Mouse (Mus musculus): ENCODE measurements around the gene Scly. TPM values are rescaled to one million over a fixed set of nuclear protein-coding genes. Genes with fewer than 3 reads are reported as not detected.

Gene Scly
- polyA plus RNA-seq, 1 experiment: 29.9 TPM

GRCm38 (mm10) chr1:91351249-91351648 is 53.1 kb downstream of the Scly start:
- TF ChIP-seq POLR2A (IDR thresholded peaks at IDR 0.05; ENCODE audit: borderline replicate concordance, insufficient read depth, low read length) (no peak), CTCF (IDR thresholded peaks at IDR 0.05; ENCODE audit: borderline replicate concordance, insufficient read depth, low read depth, low read length) (no peak)
- 76% methylated on average over 3 of the region's 3 CpGs for WGBS

GRCm38 (mm10) chr1:91352277-91352676 is 54.1 kb downstream of the Scly start:
- TF ChIP-seq CTCF (IDR thresholded peaks at IDR 0.05; ENCODE audit: borderline replicate concordance, insufficient read depth, low read depth, low read length): no peak
- TF ChIP-seq POLR2A (IDR thresholded peaks at IDR 0.05; ENCODE audit: borderline replicate concordance, insufficient read depth, low read length): no peak
- DNase-seq: no peak
- Histone ChIP-seq H3K4me1 (ENCODE audit: control insufficient read depth, insufficient read depth, low read length) (no peaks in the 10 kb centered on the region), H3K27me3 (ENCODE audit: control insufficient read depth, insufficient read depth, low read length) (no peaks in the 10 kb centered on the region), H3K4me3 (replicated peaks; ENCODE audit: insufficient read depth, low read depth, low read length) (no peak overlapping the region), H3K27ac (ENCODE audit: insufficient read depth, low read length) (no peak overlapping the region)
- 92% methylated on average over 2 of the region's 2 CpGs for WGBS

More at GRCm38 (mm10) chr1:91351249-91351648, 53.1 kb downstream of the Scly start:
- no peak overlapping the region for H3K27ac ChIP-seq (ENCODE audit: insufficient read depth, low read length)
- H3K27me3 ChIP-seq (ENCODE audit: control insufficient read depth, insufficient read depth, low read length): no peaks in the 10 kb centered on the region
- H3K4me3 ChIP-seq (replicated peaks; ENCODE audit: insufficient read depth, low read depth, low read length): no peak overlapping the region
- no peaks in the 10 kb centered on the region for H3K4me1 ChIP-seq (ENCODE audit: control insufficient read depth, insufficient read depth, low read length)
- no peak for DNase-seq

DNA sequence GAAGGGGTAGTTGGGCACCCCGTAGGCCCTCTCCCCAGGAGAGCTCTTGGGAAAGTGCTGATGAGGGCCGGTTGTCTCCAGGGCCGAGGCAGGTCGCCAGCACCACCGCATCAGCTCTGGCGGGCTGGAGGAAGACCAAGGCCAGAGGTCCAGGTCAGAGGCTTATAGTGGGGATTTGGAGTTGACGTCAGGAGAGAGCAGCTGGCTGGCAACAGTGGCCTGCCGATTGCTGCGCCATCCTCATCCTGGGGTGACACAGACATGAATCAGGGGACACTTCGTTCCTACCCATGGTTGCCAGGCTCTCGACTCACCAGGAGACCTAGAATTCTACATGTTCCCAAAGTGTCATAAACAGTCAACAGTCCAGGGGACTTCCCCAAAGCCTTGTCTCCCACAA is 58.0 kb downstream of the Scly start:
- no peak overlapping the region for H3K27ac ChIP-seq (ENCODE audit: insufficient read depth, low read length)
- H3K27me3 ChIP-seq (ENCODE audit: control insufficient read depth, insufficient read depth, low read length): no peaks in the 10 kb centered on the region
- H3K4me3 ChIP-seq (replicated peaks; ENCODE audit: insufficient read depth, low read depth, low read length): no peak overlapping the region
- TF ChIP-seq CTCF (IDR thresholded peaks at IDR 0.05; ENCODE audit: borderline replicate concordance, insufficient read depth, low read depth, low read length): no peak
- no peak for TF ChIP-seq POLR2A (IDR thresholded peaks at IDR 0.05; ENCODE audit: borderline replicate concordance, insufficient read depth, low read length)
- no peaks in the 10 kb centered on the region for H3K4me1 ChIP-seq (ENCODE audit: control insufficient read depth, insufficient read depth, low read length)
- DNase-seq: no peak
- WGBS: 60% methylated on average over 11 of the region's 11 CpGs

GRCm38 (mm10) chr1:91362113-91362512 is 64.0 kb downstream of the Scly start:
- no peak for DNase-seq
- no peaks in the 10 kb centered on the region for H3K4me1 ChIP-seq (ENCODE audit: control insufficient read depth, insufficient read depth, low read length)
- H3K27me3 ChIP-seq (ENCODE audit: control insufficient read depth, insufficient read depth, low read length): no peaks in the 10 kb centered on the region; the same call in 1 of the 2 replicates
- H3K27ac ChIP-seq (ENCODE audit: insufficient read depth, low read length): no peak overlapping the region
- no peak overlapping the region for H3K4me3 ChIP-seq (replicated peaks; ENCODE audit: insufficient read depth, low read depth, low read length)
- WGBS: 73% methylated on average over 5 of the region's 5 CpGs
- TF ChIP-seq CTCF (IDR thresholded peaks at IDR 0.05; ENCODE audit: borderline replicate concordance, insufficient read depth, low read depth, low read length) (no peak), POLR2A (IDR thresholded peaks at IDR 0.05; ENCODE audit: borderline replicate concordance, insufficient read depth, low read length) (no peak)

DNA sequence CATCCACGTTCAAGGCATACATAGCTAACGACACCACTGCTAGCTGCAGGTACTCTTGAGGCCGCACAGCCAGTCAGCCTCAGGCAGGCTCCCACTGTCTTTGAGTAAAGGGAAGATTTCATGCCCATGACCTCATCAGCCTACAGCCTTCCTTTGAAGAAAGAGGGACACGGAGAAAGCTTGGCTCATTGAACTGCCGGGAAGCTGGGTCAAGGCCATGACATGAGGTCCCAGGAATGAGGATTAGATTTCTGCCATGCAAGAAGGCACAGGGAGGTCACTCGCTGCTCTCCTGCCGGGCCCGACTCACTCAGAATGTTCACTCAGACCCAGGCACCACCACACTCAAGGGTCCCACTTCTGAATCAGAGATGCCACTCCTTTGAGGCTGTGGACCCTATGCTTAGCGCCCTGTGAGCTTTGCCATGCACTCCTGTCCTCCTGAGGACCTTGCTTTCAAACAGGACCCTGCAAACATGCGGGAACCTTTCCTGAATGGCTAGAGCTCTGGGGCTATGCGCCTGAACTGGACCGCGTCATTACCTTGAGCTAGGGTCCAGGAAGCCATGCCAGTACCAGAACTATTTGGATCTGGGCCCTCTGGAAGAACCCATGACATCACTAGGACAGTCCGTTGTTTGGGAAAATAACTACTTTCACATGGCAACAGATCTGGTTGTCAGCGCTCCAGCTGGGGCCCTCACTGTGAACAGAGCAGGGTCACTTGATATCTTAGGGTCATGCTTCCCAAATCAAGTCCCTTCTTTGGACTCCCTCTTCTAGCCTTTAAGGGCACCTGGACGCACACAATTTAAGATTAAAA is 66.9 kb downstream of the Scly start:
- Histone ChIP-seq H3K27me3 (ENCODE audit: control insufficient read depth, insufficient read depth, low read length) (no peaks in the 10 kb centered on the region; the same call in 1 of the 2 replicates), H3K27ac (ENCODE audit: insufficient read depth, low read length) (no peak overlapping the region), H3K4me3 (replicated peaks; ENCODE audit: insufficient read depth, low read depth, low read length) (no peak overlapping the region), H3K4me1 (ENCODE audit: control insufficient read depth, insufficient read depth, low read length) (no peaks in the 10 kb centered on the region)
- TF ChIP-seq CTCF (IDR thresholded peaks at IDR 0.05; ENCODE audit: borderline replicate concordance, insufficient read depth, low read depth, low read length) (no peak), POLR2A (IDR thresholded peaks at IDR 0.05; ENCODE audit: borderline replicate concordance, insufficient read depth, low read length) (no peak)
- WGBS: 94% methylated on average over 16 of the region's 16 CpGs
- DNase-seq: no peak

DNA sequence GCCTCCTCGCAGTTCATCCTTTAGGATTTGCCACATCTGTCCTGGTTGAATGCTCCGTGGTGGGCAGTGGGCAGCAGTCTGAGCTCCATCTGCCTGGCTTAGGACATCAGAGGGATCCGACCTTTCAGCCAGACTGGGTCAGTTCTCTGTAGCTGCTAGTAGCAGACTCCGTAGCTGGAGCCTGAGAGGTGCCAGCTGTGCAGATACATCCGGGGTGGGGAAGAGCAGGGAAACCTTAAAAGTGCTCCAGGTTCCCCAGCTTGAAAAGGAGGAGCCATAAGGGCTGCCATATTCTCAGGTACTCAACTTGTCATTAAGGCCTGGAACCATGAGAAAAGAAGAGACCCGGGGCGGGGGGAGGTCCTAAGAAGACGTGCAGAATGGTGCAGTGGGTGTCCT is 67.7 kb downstream of the Scly start:
- no peak overlapping the region for H3K27ac ChIP-seq (ENCODE audit: insufficient read depth, low read length)
- no peaks in the 10 kb centered on the region; the same call in 1 of the 2 replicates for H3K27me3 ChIP-seq (ENCODE audit: control insufficient read depth, insufficient read depth, low read length)
- no peak overlapping the region for H3K4me3 ChIP-seq (replicated peaks; ENCODE audit: insufficient read depth, low read depth, low read length)
- DNase-seq: no peak
- 34% methylated on average over 8 of the region's 8 CpGs for WGBS
- H3K4me1 ChIP-seq (ENCODE audit: control insufficient read depth, insufficient read depth, low read length): no peaks in the 10 kb centered on the region
- TF ChIP-seq POLR2A (IDR thresholded peaks at IDR 0.05; ENCODE audit: borderline replicate concordance, insufficient read depth, low read length): no peak
- no peak for TF ChIP-seq CTCF (IDR thresholded peaks at IDR 0.05; ENCODE audit: borderline replicate concordance, insufficient read depth, low read depth, low read length)

- Histone ChIP-seq H3K27ac (ENCODE audit: insufficient read depth, low read length) (no peak within 1 kb of the TSS), H3K27me3 (ENCODE audit: control insufficient read depth, insufficient read depth, low read length) (no peaks in the 10 kb centered on the region; the same call in 1 of the 2 replicates), H3K4me3 (replicated peaks; ENCODE audit: insufficient read depth, low read depth, low read length) (no peak within 1 kb of the TSS), H3K4me1 (ENCODE audit: control insufficient read depth, insufficient read depth, low read length) (no peaks in the 10 kb centered on the region)
- 0 out of 2 replicates have a peak, but pooled peaks have one; percentile 25 for TF ChIP-seq CTCF (IDR thresholded peaks at IDR 0.05; ENCODE audit: borderline replicate concordance, insufficient read depth, low read depth, low read length)
- no peak for TF ChIP-seq POLR2A (IDR thresholded peaks at IDR 0.05; ENCODE audit: borderline replicate concordance, insufficient read depth, low read length)
- peak in 1 of 2 experiments; percentile 21 for DNase-seq
- 3% methylated on average over 68 of the region's 68 CpGs for WGBS
Observed at GRCm38 (mm10) chr1:91366215-91367108, 68.3 kb downstream of the Scly start, which contains the start of gene Erfe. Gene Erfe, plus strand, starts transcription at chr1:91366430.

Data from cerebellum, adult 2 months (tissue).